Mouse (Mus musculus) forebrain, embryonic 12.5 days (tissue): ENCODE data around the gene Prkce. TPM values are rescaled to one million over a fixed set of nuclear protein-coding genes. Genes with fewer than 3 reads are reported as not detected.
A peak's percentile ranks its signal among the peaks of the same experiment; 100 is the strongest.

Experiments
- ATAC-seq: fragments of 200-750 bp; cut with Nextera tagmentation; 2 replicates; pipeline ENCODE4 v1.8.0; 2017; ENCODE audit warnings: moderate TSS enrichment; ENCODE audit not compliant: low FRiP score
- H3K27ac ChIP-seq: fragments of 300-500 bp; sonication (generic); 2 replicates; pipeline ENCODE4 v1.5.1; 2016; ENCODE audit warnings: mild to moderate bottlenecking
- H3K27me3 ChIP-seq: fragments of 300-500 bp; sonication (generic); 2 replicates; pipeline ENCODE4 v1.6.1; 2016; ENCODE audit warnings: mild to moderate bottlenecking
- H3K36me3 ChIP-seq: fragments of 300-500 bp; sonication (generic); replicated peaks from 2 replicates; pipeline ENCODE4 v1.6.1; 2016; ENCODE audit warnings: mild to moderate bottlenecking
- H3K4me1 ChIP-seq: fragments of 300-500 bp; sonication (generic); 2 replicates; pipeline ENCODE4 v1.6.1; 2016
- H3K4me2 ChIP-seq: fragments of 300-500 bp; sonication (generic); 2 replicates; pipeline ENCODE4 v1.6.1; 2016; ENCODE audit warnings: mild to moderate bottlenecking, moderate library complexity
- H3K4me3 ChIP-seq: fragments of 300-500 bp; sonication (generic); replicated peaks from 2 replicates; pipeline ENCODE4 v1.5.1; 2016; ENCODE audit warnings: mild to moderate bottlenecking
- H3K9ac ChIP-seq: fragments of 300-500 bp; sonication (generic); 2 replicates; pipeline ENCODE4 v1.6.1; 2016; ENCODE audit warnings: mild to moderate bottlenecking
- H3K9me3 ChIP-seq: fragments of 300-500 bp; sonication (generic); 2 replicates; pipeline ENCODE4 v1.6.1; 2016
- WGBS: fragments of 180-500 bp; shearing (Covaris S2); methylation state at CpG from one replicate; pipeline ENCODE4 v1.1.7; 2016; 5-methylcytosine and 5-hydroxymethylcytosine counted together
- polyA plus RNA-seq: library from polyadenylated mRNA; unstranded; fragments of >200 nt; fragmentation: Nextera tagmentation; extraction: Ambion mirVana; gene quantifications from 2 replicates; pipeline ENCODE4 v1.2.1, GENCODE M21; 2016

Prkce gene
- 4.6 and 6.0 TPM in 2 replicates for polyA plus RNA-seq

- H3K4me1 ChIP-seq: peaks cover 28% of the 10 kb centered on the region
- no peaks in the 10 kb centered on the region for H3K9me3 ChIP-seq
- peak within 1 kb of the TSS; percentile 78 for H3K9ac ChIP-seq
- peak; percentile 77 for ATAC-seq
- H3K36me3 ChIP-seq: no peaks in the 10 kb centered on the region
- peaks cover 24% of the 10 kb centered on the region for H3K27me3 ChIP-seq
- H3K4me3 ChIP-seq: peak within 1 kb of the TSS; percentile 67
- 0% methylated on average over 90 of the region's 115 CpGs for WGBS
- peak within 1 kb of the TSS; percentile 91 for H3K27ac ChIP-seq
- peak within 1 kb of the TSS; percentile 90 for H3K4me2 ChIP-seq
Observed at GRCm38 (mm10) chr17:86167320-86168230, at the start of gene Prkce. Prkce (plus strand) TSS chr17:86167785.

- H3K4me3 ChIP-seq: no peak overlapping the region
- no peaks in the 10 kb centered on the region for H3K9me3 ChIP-seq
- H3K9ac ChIP-seq: no peak overlapping the region
- H3K4me1 ChIP-seq: no peaks in the 10 kb centered on the region
- no peak overlapping the region for H3K4me2 ChIP-seq
- WGBS: 93% methylated on average over 3 of the region's 3 CpGs
- no peaks in the 10 kb centered on the region for H3K27me3 ChIP-seq
- H3K27ac ChIP-seq: no peak overlapping the region
- no peak for ATAC-seq
- H3K36me3 ChIP-seq: peaks cover 47% of the 10 kb centered on the region
Observed at GRCm38 (mm10) chr17:86123146-86123545, 44.4 kb upstream of the Prkce start.

- Histone ChIP-seq H3K4me1 (no peaks in the 10 kb centered on the region), H3K9me3 (no peaks in the 10 kb centered on the region), H3K4me2 (no peak overlapping the region), H3K27me3 (no peaks in the 10 kb centered on the region), H3K36me3 (peaks cover 56% of the 10 kb centered on the region), H3K9ac (no peak overlapping the region), H3K4me3 (no peak overlapping the region), H3K27ac (no peak overlapping the region)
- ATAC-seq: no peak
- WGBS: 87% methylated on average over 5 of the region's 5 CpGs
Observed at GRCm38 (mm10) chr17:86125908-86126307, 41.7 kb upstream of the Prkce start.

- ATAC-seq: no peak
- peaks cover 40% of the 10 kb centered on the region for H3K36me3 ChIP-seq
- no peak overlapping the region for H3K27ac ChIP-seq
- H3K27me3 ChIP-seq: no peaks in the 10 kb centered on the region
- no peaks in the 10 kb centered on the region for H3K4me1 ChIP-seq
- no peak overlapping the region for H3K4me2 ChIP-seq
- H3K4me3 ChIP-seq: no peak overlapping the region
- WGBS: 90% methylated on average over 5 of the region's 5 CpGs
- no peaks in the 10 kb centered on the region for H3K9me3 ChIP-seq
- H3K9ac ChIP-seq: no peak overlapping the region
Observed at GRCm38 (mm10) chr17:86128198-86128597, 39.4 kb upstream of the Prkce start.

- Histone ChIP-seq H3K4me2 (no peak overlapping the region), H3K27me3 (no peaks in the 10 kb centered on the region), H3K36me3 (peaks cover 48% of the 10 kb centered on the region), H3K4me1 (no peaks in the 10 kb centered on the region), H3K9ac (no peak overlapping the region), H3K4me3 (no peak overlapping the region), H3K27ac (no peak overlapping the region), H3K9me3 (no peaks in the 10 kb centered on the region)
- no peak for ATAC-seq
- WGBS: 80% methylated on average over 5 of the region's 5 CpGs
Observed at GRCm38 (mm10) chr17:86132534-86132933, 35.1 kb upstream of the Prkce start.

GRCm38 (mm10) chr17:86134461-86134860 lies 33.1 kb upstream of the Prkce start:
- H3K4me3 ChIP-seq: no peak overlapping the region
- no peaks in the 10 kb centered on the region for H3K4me1 ChIP-seq
- H3K9me3 ChIP-seq: no peaks in the 10 kb centered on the region
- 86% methylated on average over 6 of the region's 6 CpGs for WGBS
- no peak overlapping the region for H3K4me2 ChIP-seq
- peaks cover 50% of the 10 kb centered on the region for H3K36me3 ChIP-seq
- H3K27me3 ChIP-seq: no peaks in the 10 kb centered on the region
- ATAC-seq: no peak
- no peak overlapping the region for H3K27ac ChIP-seq
- H3K9ac ChIP-seq: no peak overlapping the region

GRCm38 (mm10) chr17:86135835-86136234 lies 31.8 kb upstream of the Prkce start:
- H3K4me2 ChIP-seq: no peak overlapping the region
- no peaks in the 10 kb centered on the region for H3K4me1 ChIP-seq
- no peak overlapping the region for H3K27ac ChIP-seq
- H3K9me3 ChIP-seq: no peaks in the 10 kb centered on the region
- H3K36me3 ChIP-seq: peaks cover 46% of the 10 kb centered on the region
- no peaks in the 10 kb centered on the region for H3K27me3 ChIP-seq
- no peak overlapping the region for H3K4me3 ChIP-seq
- 85% methylated on average over 10 of the region's 10 CpGs for WGBS
- no peak overlapping the region for H3K9ac ChIP-seq
- ATAC-seq: no peak

GRCm38 (mm10) chr17:86144537-86145078 lies 23.0 kb upstream of the Prkce start:
- peak overlapping the region; percentile 15; the same call in 1 of the 2 replicates for H3K27ac ChIP-seq
- WGBS: under 1% methylated on average over 33 of the region's 33 CpGs

GRCm38 (mm10) chr17:86145079-86145951 lies 22.3 kb upstream of the Prkce start, which contains the start of gene Srbd1:
Srbd1 (minus strand) TSS chr17:86145175.
- H3K4me3 ChIP-seq: peak within 1 kb of the TSS; percentile 75
- H3K9ac ChIP-seq: peak within 1 kb of the TSS; percentile 81
- under 1% methylated on average over 32 of the region's 45 CpGs for WGBS
- peak; percentile 96 for ATAC-seq
- no peaks in the 10 kb centered on the region for H3K9me3 ChIP-seq
- no peaks in the 10 kb centered on the region for H3K27me3 ChIP-seq
- H3K27ac ChIP-seq: peak within 1 kb of the TSS; percentile 15; the same call in 1 of the 2 replicates
- no peaks in the 10 kb centered on the region; the same call in 1 of the 2 replicates for H3K36me3 ChIP-seq
- peaks cover 14% of the 10 kb centered on the region for H3K4me1 ChIP-seq
- peak within 1 kb of the TSS; percentile 89 for H3K4me2 ChIP-seq

More at GRCm38 (mm10) chr17:86144537-86145078, 23.0 kb upstream of the Prkce start:
- peak; percentile 85 for ATAC-seq
- no peaks in the 10 kb centered on the region for H3K27me3 ChIP-seq
- H3K4me3 ChIP-seq: peak overlapping the region; percentile 75
- H3K9me3 ChIP-seq: no peaks in the 10 kb centered on the region
- H3K4me2 ChIP-seq: peak overlapping the region; percentile 89
- no peaks in the 10 kb centered on the region; the same call in 1 of the 2 replicates for H3K36me3 ChIP-seq
- peak overlapping the region; percentile 81 for H3K9ac ChIP-seq
- peaks cover 14% of the 10 kb centered on the region for H3K4me1 ChIP-seq

- no peak for ATAC-seq
- H3K36me3 ChIP-seq: no peaks in the 10 kb centered on the region
- no peaks in the 10 kb centered on the region for H3K9me3 ChIP-seq
- no peak overlapping the region for H3K4me3 ChIP-seq
- H3K4me1 ChIP-seq: peaks cover 6% of the 10 kb centered on the region
- no peak overlapping the region for H3K9ac ChIP-seq
- WGBS: 100% methylated on average over 1 of the region's 1 CpGs
- H3K4me2 ChIP-seq: no peak overlapping the region
- H3K27me3 ChIP-seq: no peaks in the 10 kb centered on the region
- no peak overlapping the region for H3K27ac ChIP-seq
Observed at GRCm38 (mm10) chr17:86149726-86150125, 17.9 kb upstream of the Prkce start.

GRCm38 (mm10) chr17:86150867-86151348 lies 16.7 kb upstream of the Prkce start:
- H3K27ac ChIP-seq: no peak overlapping the region
- H3K4me2 ChIP-seq: no peak overlapping the region
- WGBS: 15% methylated on average over 5 of the region's 5 CpGs
- no peaks in the 10 kb centered on the region for H3K9me3 ChIP-seq
- ATAC-seq: peak; percentile 93
- H3K27me3 ChIP-seq: no peaks in the 10 kb centered on the region
- H3K4me1 ChIP-seq: peaks cover 2% of the 10 kb centered on the region
- no peak overlapping the region for H3K9ac ChIP-seq
- no peaks in the 10 kb centered on the region for H3K36me3 ChIP-seq
- H3K4me3 ChIP-seq: no peak overlapping the region

GRCm38 (mm10) chr17:86156999-86157398 lies 10.6 kb upstream of the Prkce start:
- no peaks in the 10 kb centered on the region for H3K27me3 ChIP-seq
- H3K9me3 ChIP-seq: no peaks in the 10 kb centered on the region
- ATAC-seq: no peak
- no peaks in the 10 kb centered on the region for H3K4me1 ChIP-seq
- no peak overlapping the region for H3K9ac ChIP-seq
- no peak overlapping the region for H3K4me3 ChIP-seq
- H3K4me2 ChIP-seq: no peak overlapping the region
- 81% methylated on average over 6 of the region's 6 CpGs for WGBS
- no peaks in the 10 kb centered on the region for H3K36me3 ChIP-seq
- H3K27ac ChIP-seq: no peak overlapping the region
